Mouse (Mus musculus) kidney, adult 10 weeks (tissue): ENCODE measurements around the gene Mri1. TPM values are rescaled to one million over a fixed set of nuclear protein-coding genes. Genes with fewer than 3 reads are reported as not detected.

Source experiments
- polyA plus RNA-seq: library from polyadenylated mRNA; stranded (reverse); fragments of 350-450 nt; fragmentation: Illumina TruSeq; extraction: RNeasy Lipid Tissue Mini Kit (QIAGEN cat#74804); gene quantifications from one replicate; pipeline ENCODE4 v1.2.3, GENCODE M21; 2014; ENCODE audit warnings: low read depth, low replicate concordance

The Mri1 gene
- polyA plus RNA-seq = 1.8 TPM

GRCm38 (mm10) chr8:84256822-84257610 lies at the start of gene Mri1:
TSS of gene Mri1 (minus strand) at chr8:84257326.

GRCm38 (mm10) chr8:84269950-84270773 lies 13.0 kb upstream of the Mri1 start, which contains the start of gene Ccdc130:
TSS of gene Ccdc130 (minus strand) at chr8:84270380.

GRCm38 (mm10) chr8:84249257-84250170 lies 7.6 kb downstream of the Mri1 start, which contains the start of gene D8Ertd738e:
TSS of gene D8Ertd738e (minus strand) at chr8:84249719.

DNA sequence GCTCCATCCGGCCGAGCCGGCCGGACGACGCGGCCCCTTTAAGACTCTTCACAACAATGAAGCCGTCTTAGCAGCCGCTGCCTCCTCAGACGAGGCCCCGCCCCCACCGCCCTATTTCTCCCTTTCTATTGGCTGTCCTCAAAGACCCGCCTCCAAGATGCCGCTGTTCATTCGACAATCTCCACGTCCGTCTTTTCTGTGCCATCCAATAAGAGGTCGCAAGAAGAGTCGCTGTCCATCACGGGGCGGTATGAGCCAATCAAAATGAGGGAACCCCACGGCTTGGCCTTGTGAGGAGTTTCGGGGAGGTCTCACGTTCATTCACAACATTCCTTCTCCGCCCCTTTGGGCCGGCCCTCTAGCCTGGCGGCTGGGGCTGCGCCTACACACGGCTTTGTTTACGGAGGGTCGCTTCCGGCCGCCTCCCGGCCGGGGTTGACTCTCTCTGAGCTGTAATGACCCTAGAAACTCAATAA lies 20.1 kb downstream of the Mri1 start, which contains the start of gene Zswim4:
Gene Zswim4, minus strand, starts transcription at position 58 of the 476 bp plus-strand sequence.

Other genes starting within 250 kb of the Mri1 start
- 17.9 TPM for gene 2210011C24Rik, start 245.2 kb downstream of the Mri1 start, polyA plus RNA-seq
- gene Palm3, start 235.9 kb downstream of the Mri1 start, polyA plus RNA-seq = 8.4 TPM
- not detected for gene Il27ra, start 214.7 kb downstream of the Mri1 start, polyA plus RNA-seq
- not detected for gene Rln3, start 212.3 kb downstream of the Mri1 start, polyA plus RNA-seq
- 3.2 TPM for gene Gm10643, start 192.2 kb downstream of the Mri1 start, polyA plus RNA-seq
- 0.89 TPM for gene Rfx1, start 190.5 kb downstream of the Mri1 start, polyA plus RNA-seq
- gene Dcaf15, start 152.6 kb downstream of the Mri1 start, polyA plus RNA-seq = 1.6 TPM
- gene Podnl1, start 131.3 kb downstream of the Mri1 start, polyA plus RNA-seq = not detected
- 0.24 TPM for gene Cc2d1a, start 109.4 kb downstream of the Mri1 start, polyA plus RNA-seq
- gene 4930432K21Rik, start 109.3 kb downstream of the Mri1 start, polyA plus RNA-seq = not detected
- not detected for gene Nanos3, start 72.1 kb downstream of the Mri1 start, polyA plus RNA-seq
- gene Zswim4, start 20.3 kb downstream of the Mri1 start, polyA plus RNA-seq = not detected
- 2.1 TPM for gene D8Ertd738e, start 7.6 kb downstream of the Mri1 start, polyA plus RNA-seq
- gene Ccdc130, start 13.1 kb upstream of the Mri1 start, polyA plus RNA-seq = 0.32 TPM
- 0.24 TPM for gene Cacna1a, start 131.1 kb upstream of the Mri1 start, polyA plus RNA-seq